7 mouse cellular contexts compared by ENCODE assay signal in genomic region chr12:88360441-88361119, GRCm38 (mm10). TPM values are rescaled to one million over a fixed set of nuclear protein-coding genes. Genes with fewer than 3 reads are reported as not detected.
A peak's percentile ranks its signal among the peaks of the same experiment; 100 is the strongest.
DNase-seq lines count a peak whose midpoint lies in the region; ATAC-seq lines count a peak whose summit lies in the region.

Gene Adck1, plus strand, starts transcription at chr12:88360554.

- peak; percentile 93 for DNase-seq in adrenal gland, postnatal 14 days
- DNase-seq in embryonic facial prominence, embryonic 11.5 days (ENCODE audit: low spot score) = peak; percentile 96
- DNase-seq in heart, adult 11 months = peak; percentile 99
- peak; percentile 95 for DNase-seq in kidney, adult 18-20 months
- peak; percentile 92 for DNase-seq in limb, embryonic 11.5 days (ENCODE audit: low spot score)
- peak; percentile 97 for DNase-seq in midbrain, embryonic 14.5 days
- peak; percentile 74 to 90 for DNase-seq in spleen, adult 18-20 months

- H3K9ac ChIP-seq in embryonic facial prominence, embryonic 11.5 days (replicated peaks; ENCODE audit: low read length) = peak within 1 kb of the TSS; percentile 73
- H3K9ac ChIP-seq in limb, embryonic 11.5 days (ENCODE audit: low read length) = peak within 1 kb of the TSS; percentile 62
- peak within 1 kb of the TSS; percentile 74 for H3K9ac ChIP-seq in midbrain, embryonic 14.5 days (replicated peaks; ENCODE audit: low read length)

- peak within 1 kb of the TSS; percentile 72 for H3K4me2 ChIP-seq in embryonic facial prominence, embryonic 11.5 days (ENCODE audit: low read depth, low read length)
- peak within 1 kb of the TSS; percentile 81 for H3K4me2 ChIP-seq in limb, embryonic 11.5 days (ENCODE audit: low read depth, severe bottlenecking)
- peak within 1 kb of the TSS; percentile 85 for H3K4me2 ChIP-seq in midbrain, embryonic 14.5 days (ENCODE audit: low read length)

- 0 out of 2 replicates have a peak within 1 kb of the TSS, but pooled peaks have one; percentile 20 for H3K27ac ChIP-seq in embryonic facial prominence, embryonic 11.5 days (replicated peaks; ENCODE audit: low read depth, low read length)
- H3K27ac ChIP-seq in limb, embryonic 11.5 days (replicated peaks; ENCODE audit: low read depth, low read length) = no peak within 1 kb of the TSS
- peak within 1 kb of the TSS; percentile 72 for H3K27ac ChIP-seq in midbrain, embryonic 14.5 days (replicated peaks; ENCODE audit: low read depth, low read length)

- H3K4me1 ChIP-seq in embryonic facial prominence, embryonic 11.5 days (ENCODE audit: control insufficient read depth, insufficient read depth, low read length) = no peaks in the 10 kb centered on the region
- no peaks in the 10 kb centered on the region for H3K4me1 ChIP-seq in limb, embryonic 11.5 days (ENCODE audit: control insufficient read depth, insufficient read depth, low read length)
- no peaks in the 10 kb centered on the region for H3K4me1 ChIP-seq in midbrain, embryonic 14.5 days (ENCODE audit: control insufficient read depth, insufficient read depth, low read length)

- 1% methylated on average over 38 of the region's 38 CpGs for WGBS in embryonic facial prominence, embryonic 11.5 days
- under 1% methylated on average over 38 of the region's 38 CpGs for whole genome bisulfite sequencing in limb, embryonic 11.5 days
- WGBS in midbrain, embryonic 14.5 days = under 1% methylated on average over 38 of the region's 38 CpGs

- H3K4me3 ChIP-seq in embryonic facial prominence, embryonic 11.5 days (ENCODE audit: low read depth, low read length) = peak within 1 kb of the TSS; percentile 72
- H3K4me3 ChIP-seq in limb, embryonic 11.5 days (ENCODE audit: low read depth, low read length) = peak within 1 kb of the TSS; percentile 59
- peak within 1 kb of the TSS; percentile 77 for H3K4me3 ChIP-seq in midbrain, embryonic 14.5 days (replicated peaks; ENCODE audit: low read depth, low read length)

- ATAC-seq in embryonic facial prominence, embryonic 11.5 days (replicated peaks; ENCODE audit: insufficient number of reproducible peaks, low FRiP score, low TSS enrichment, low read depth) = peak; percentile 96
- peak; percentile 98 for ATAC-seq in limb, embryonic 11.5 days (ENCODE audit: insufficient number of reproducible peaks, low FRiP score, low TSS enrichment, low read depth)
- peak; percentile 95 for ATAC-seq in midbrain, embryonic 14.5 days (ENCODE audit: low FRiP score, low TSS enrichment)

- H3K36me3 ChIP-seq in embryonic facial prominence, embryonic 11.5 days (replicated peaks; ENCODE audit: control insufficient read depth, insufficient read depth, low read depth, low read length) = no peaks in the 10 kb centered on the region
- H3K36me3 ChIP-seq in limb, embryonic 11.5 days (ENCODE audit: control insufficient read depth, insufficient read depth, low read length) = no peaks in the 10 kb centered on the region
- no peaks in the 10 kb centered on the region for H3K36me3 ChIP-seq in midbrain, embryonic 14.5 days (ENCODE audit: control insufficient read depth, insufficient read depth, low read length)

- no peaks in the 10 kb centered on the region for H3K27me3 ChIP-seq in embryonic facial prominence, embryonic 11.5 days (ENCODE audit: control insufficient read depth, insufficient read depth, low read length)
- no peaks in the 10 kb centered on the region for H3K27me3 ChIP-seq in limb, embryonic 11.5 days (ENCODE audit: control insufficient read depth, insufficient read depth, low read length)
- H3K27me3 ChIP-seq in midbrain, embryonic 14.5 days (ENCODE audit: control insufficient read depth, insufficient read depth, low read length) = no peaks in the 10 kb centered on the region

- no peaks in the 10 kb centered on the region for H3K9me3 ChIP-seq in embryonic facial prominence, embryonic 11.5 days (replicated peaks; ENCODE audit: control insufficient read depth, low read length)
- no peaks in the 10 kb centered on the region for H3K9me3 ChIP-seq in limb, embryonic 11.5 days (ENCODE audit: control insufficient read depth, low read length)
- no peaks in the 10 kb centered on the region for H3K9me3 ChIP-seq in midbrain, embryonic 14.5 days (ENCODE audit: control insufficient read depth, low read length)

RNA-seq across cellular contexts. Expression of gene Adck1, which starts in this region (rescaled TPM):
- 21.8 and 25.1 TPM in 2 replicates for total RNA-seq in adrenal gland, postnatal 14 days (2021)
- 12.5 and 13.5 TPM in 2 replicates for polyA plus RNA-seq in embryonic facial prominence, embryonic 11.5 days (2014; fragmentation: Nextera tagmentation; extraction: Ambion mirVana)
- polyA plus RNA-seq in limb, embryonic 11.5 days (2014; fragmentation: Nextera tagmentation; extraction: Ambion mirVana) = 12.7 and 14.8 TPM in 2 replicates
- polyA plus RNA-seq in midbrain, embryonic 14.5 days (2014; fragmentation: Nextera tagmentation; extraction: Ambion mirVana) = 28.6 and 31.3 TPM in 2 replicates
